Comparison of ENCODE assay signal across 8 mouse cellular contexts in the genomic region with DNA sequence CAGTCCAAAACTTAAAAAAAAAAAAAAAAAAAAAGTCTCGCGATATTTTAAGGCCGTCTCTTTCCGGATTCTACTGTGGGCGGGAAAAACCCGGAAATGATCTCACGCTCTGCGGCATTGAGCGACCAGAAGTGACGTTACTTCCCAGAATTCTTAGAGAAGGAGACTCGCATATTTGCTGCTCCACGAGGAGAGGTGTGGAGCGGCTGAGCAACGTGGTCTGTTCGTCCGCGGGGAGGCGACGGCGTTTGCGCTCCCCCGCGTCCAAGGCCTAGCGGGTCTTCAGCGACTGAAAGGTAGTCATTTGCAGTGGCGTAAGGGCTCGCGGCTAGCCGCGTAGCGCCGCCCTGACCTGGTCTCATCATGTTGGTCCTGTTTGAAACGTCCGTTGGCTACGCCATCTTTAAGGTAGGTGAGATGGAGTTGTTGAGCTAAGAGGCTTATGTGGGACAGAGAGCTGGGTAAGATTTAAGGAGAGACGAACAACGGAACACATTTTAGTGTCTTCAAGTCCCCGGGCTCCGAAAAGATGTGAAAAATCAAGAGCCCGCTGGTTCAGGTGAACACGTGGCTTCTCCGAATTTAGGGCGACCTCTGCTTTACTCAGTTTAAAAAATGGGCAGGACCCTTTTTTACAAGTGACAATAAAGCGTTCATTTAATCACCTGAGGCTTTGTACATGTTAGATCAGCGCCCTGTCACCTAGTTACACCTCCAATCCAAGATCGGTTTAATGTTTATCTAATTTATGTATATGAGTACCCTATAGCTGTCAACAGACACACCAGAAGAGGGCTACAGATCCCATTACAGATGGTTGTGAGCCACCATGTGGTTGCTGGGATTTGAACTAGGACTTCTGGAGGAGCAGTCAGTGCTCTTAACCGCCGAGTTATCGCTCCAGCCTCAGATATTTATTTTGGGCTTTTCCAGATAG. TPM values are rescaled to one million over a fixed set of nuclear protein-coding genes. Genes with fewer than 3 reads are reported as not detected.
DNase-seq lines count a peak whose midpoint lies in the region; ATAC-seq and TF ChIP-seq lines count a peak whose summit lies in the region.

A gene (plus strand): TSS at position 153 of the 937 bp plus-strand sequence.

- peak within 1 kb of the TSS; percentile 83 for H3K4me3 ChIP-seq in C2C12 (ENCODE audit: insufficient read depth, poor library complexity, severe bottlenecking)
- peak within 1 kb of the TSS; percentile 97 for H3K4me3 ChIP-seq in erythroblast, embryonic 14.5 days (replicated peaks)
- H3K4me3 ChIP-seq in heart, embryonic 11.5 days (ENCODE audit: low read depth, low read length): peak within 1 kb of the TSS; percentile 71
- H3K4me3 ChIP-seq in kidney, embryonic 16.5 days (ENCODE audit: low read length): peak within 1 kb of the TSS; percentile 86
- H3K4me3 ChIP-seq in liver, adult 2 months (ENCODE audit: insufficient read depth, low read depth, low read length): peak within 1 kb of the TSS; percentile 72
- peak within 1 kb of the TSS; percentile 94 for H3K4me3 ChIP-seq in myocyte

- H3ac ChIP-seq in C2C12 (ENCODE audit: control insufficient read depth, insufficient read length, low read depth) (peak within 1 kb of the TSS; percentile 89), myocyte (ENCODE audit: control insufficient read depth, insufficient read length) (peak within 1 kb of the TSS; percentile 18)

- H3K9me3 ChIP-seq in erythroblast, embryonic 14.5 days (ENCODE audit: control insufficient read depth, low read length): no peaks in the 10 kb centered on the region
- H3K9me3 ChIP-seq in heart, embryonic 11.5 days (replicated peaks; ENCODE audit: control insufficient read depth, low read length): no peaks in the 10 kb centered on the region
- no peaks in the 10 kb centered on the region for H3K9me3 ChIP-seq in kidney, embryonic 16.5 days (ENCODE audit: low read length)

- TF ChIP-seq POLR2A in brain, embryonic 14.5 days (IDR thresholded peaks at IDR 0.05; ENCODE audit: borderline replicate concordance, extremely low read depth, insufficient read depth, insufficient read length, poor library complexity, severe bottlenecking): peak; percentile 71; the same call in 1 of the 2 replicates
- peak; percentile 76 for TF ChIP-seq POLR2A in liver, adult 2 months (IDR thresholded peaks at IDR 0.05; ENCODE audit: extremely low read depth, insufficient read depth, low read length)
- peak; percentile 100 for TF ChIP-seq POLR2A in myocyte (IDR thresholded peaks at IDR 0.05; ENCODE audit: insufficient read length, low read depth)

- TF ChIP-seq CTCF in C2C12 (IDR thresholded peaks at IDR 0.05; ENCODE audit: control insufficient read depth, insufficient read depth, insufficient read length): no peak
- no peak for TF ChIP-seq CTCF in brain, embryonic 14.5 days (IDR thresholded peaks at IDR 0.05; ENCODE audit: borderline replicate concordance, extremely low read depth, insufficient read depth, insufficient read length)
- TF ChIP-seq CTCF in liver, adult 2 months (IDR thresholded peaks at IDR 0.05; ENCODE audit: low read depth, low read length): no peak

- peaks cover 52% of the 10 kb centered on the region for H3K79me3 ChIP-seq in C2C12 (ENCODE audit: low read depth)

- H3K79me2 ChIP-seq in C2C12 (ENCODE audit: control insufficient read depth, insufficient read depth) (peaks cover 54% of the 10 kb centered on the region), myocyte (ENCODE audit: control insufficient read depth, insufficient read depth) (peaks cover 53% of the 10 kb centered on the region)
- peaks cover 20% of the 10 kb centered on the region for H3K79me2 ChIP-seq in liver, adult 2 months (ENCODE audit: control insufficient read depth, insufficient read depth, low read length)

- no peaks in the 10 kb centered on the region for H3K27me3 ChIP-seq in C2C12 (ENCODE audit: control insufficient read depth, insufficient read depth, insufficient read length)
- peaks cover 34% of the 10 kb centered on the region for H3K27me3 ChIP-seq in erythroblast, embryonic 14.5 days (ENCODE audit: control insufficient read depth)
- H3K27me3 ChIP-seq in heart, embryonic 11.5 days (ENCODE audit: control insufficient read depth, insufficient read depth, low read length): no peaks in the 10 kb centered on the region
- 0 out of 2 replicates have a peak, but pooled peaks cover 6% of the 10 kb centered on the region for H3K27me3 ChIP-seq in kidney, embryonic 16.5 days (ENCODE audit: insufficient read depth, low read length)
- no peaks in the 10 kb centered on the region for H3K27me3 ChIP-seq in liver, adult 2 months (ENCODE audit: control insufficient read depth, insufficient read depth, low read length)
- H3K27me3 ChIP-seq in myocyte (ENCODE audit: control insufficient read depth, insufficient read depth, insufficient read length): no peaks in the 10 kb centered on the region
- H3K27me3 ChIP-seq in splenic B cell, adult 2 months (ENCODE audit: control insufficient read depth, insufficient read depth, low read length, poor library complexity, severe bottlenecking): no peaks in the 10 kb centered on the region

- peak; percentile 91 for ATAC-seq in heart, embryonic 11.5 days (replicated peaks; ENCODE audit: insufficient number of reproducible peaks, low FRiP score, low TSS enrichment)
- peak; percentile 98 for ATAC-seq in kidney, embryonic 16.5 days (ENCODE audit: low FRiP score, low TSS enrichment)

- DNase-seq in brain, embryonic 14.5 days (ENCODE audit: low read depth): peak; percentile 99
- DNase-seq in liver, adult 2 months (ENCODE audit: extremely low read depth, low read depth, low spot score): peak; percentile 93
- DNase-seq in splenic B cell, adult 2 months (ENCODE audit: low read depth, low spot score): peak; percentile 97

- peaks cover 44% of the 10 kb centered on the region for H3K4me1 ChIP-seq in erythroblast, embryonic 14.5 days (ENCODE audit: control insufficient read depth)
- peaks cover 3% of the 10 kb centered on the region for H3K4me1 ChIP-seq in heart, embryonic 11.5 days (ENCODE audit: control insufficient read depth, insufficient read depth, low read length)
- peaks cover 17% of the 10 kb centered on the region for H3K4me1 ChIP-seq in kidney, embryonic 16.5 days (ENCODE audit: insufficient read depth, low read length)
- H3K4me1 ChIP-seq in liver, adult 2 months (ENCODE audit: control insufficient read depth, insufficient read depth, low read length): peaks cover 15% of the 10 kb centered on the region

- under 1% methylated on average over 49 of the region's 49 CpGs for WGBS in heart, embryonic 11.5 days (ENCODE audit: insufficient replicate concordance)
- WGBS in kidney, embryonic 16.5 days: under 1% methylated on average over 49 of the region's 49 CpGs
- under 1% methylated on average over 49 of the region's 49 CpGs for WGBS in liver, adult 2 months

- H3K9ac ChIP-seq in heart, embryonic 11.5 days (ENCODE audit: low read depth, low read length): peak within 1 kb of the TSS; percentile 93
- H3K9ac ChIP-seq in kidney, embryonic 16.5 days (replicated peaks; ENCODE audit: low read length): peak within 1 kb of the TSS; percentile 92
- peak within 1 kb of the TSS; percentile 69 for H3K9ac ChIP-seq in liver, adult 2 months (ENCODE audit: low read depth, low read length)

- H3K4me2 ChIP-seq in heart, embryonic 11.5 days: peak within 1 kb of the TSS; percentile 92
- peak within 1 kb of the TSS; percentile 81 for H3K4me2 ChIP-seq in kidney, embryonic 16.5 days (replicated peaks; ENCODE audit: low read depth, low read length)
- peak within 1 kb of the TSS; percentile 98 for H3K4me2 ChIP-seq in myocyte (ENCODE audit: low read depth)

- H3K36me3 ChIP-seq in C2C12 (ENCODE audit: control insufficient read depth, insufficient read depth) (peaks cover 44% of the 10 kb centered on the region), myocyte (ENCODE audit: control insufficient read depth, insufficient read depth) (peaks cover 5% of the 10 kb centered on the region)
- H3K36me3 ChIP-seq in erythroblast, embryonic 14.5 days (ENCODE audit: control insufficient read depth): peaks cover 26% of the 10 kb centered on the region
- no peaks in the 10 kb centered on the region for H3K36me3 ChIP-seq in heart, embryonic 11.5 days (ENCODE audit: control insufficient read depth, insufficient read depth, low read length)
- H3K36me3 ChIP-seq in kidney, embryonic 16.5 days (ENCODE audit: insufficient read depth, low read length): 0 out of 2 replicates have a peak, but pooled peaks cover 3% of the 10 kb centered on the region
- no peaks in the 10 kb centered on the region for H3K36me3 ChIP-seq in liver, adult 2 months (ENCODE audit: control insufficient read depth, insufficient read depth, low read length)
- no peaks in the 10 kb centered on the region for H3K36me3 ChIP-seq in splenic B cell, adult 2 months (ENCODE audit: control insufficient read depth, insufficient read depth, low read length, poor library complexity, severe bottlenecking)

- peak within 1 kb of the TSS; percentile 91 for H3K27ac ChIP-seq in heart, embryonic 11.5 days (ENCODE audit: low read depth, low read length)
- peak within 1 kb of the TSS; percentile 94 for H3K27ac ChIP-seq in kidney, embryonic 16.5 days (ENCODE audit: low read length)
- peak within 1 kb of the TSS; percentile 33 for H3K27ac ChIP-seq in liver, adult 2 months (replicated peaks; ENCODE audit: insufficient read depth, low read depth, low read length)

TF ChIP-seq in C2C12, 6 proteins besides CTCF, POLR2A, EP300 and RAD21:
- TF ChIP-seq MYOD1 (IDR thresholded peaks at IDR 0.05; ENCODE audit: control insufficient read depth, insufficient read length, low read depth): no peak
- TF ChIP-seq MAX (IDR thresholded peaks at IDR 0.05): peak; percentile 99
- peak; percentile 1 for TF ChIP-seq USF1 (IDR thresholded peaks at IDR 0.05; ENCODE audit: low read depth)

TF ChIP-seq in myocyte, 11 proteins besides CTCF, POLR2A, EP300 and RAD21 (continues in another document):
- TF ChIP-seq CEBPB (IDR thresholded peaks at IDR 0.05; ENCODE audit: insufficient read depth, poor library complexity, severe bottlenecking) (no peak), REST (IDR thresholded peaks at IDR 0.05; ENCODE audit: insufficient read depth, insufficient read length) (peak; percentile 21), POLR2AphosphoS2 (IDR thresholded peaks at IDR 0.05; ENCODE audit: insufficient read length, low read depth) (peak; percentile 100), E2F4 (IDR thresholded peaks at IDR 0.05; ENCODE audit: insufficient read depth) (peak; percentile 83), MYOG (IDR thresholded peaks at IDR 0.05; ENCODE audit: control insufficient read depth in 1 of 3, insufficient read depth in 1 of 3, insufficient read length in 2 of 3, low read depth in 2 of 3) (no peak), MAX (IDR thresholded peaks at IDR 0.05; ENCODE audit: low read depth) (peak; percentile 96)

RNA-seq across cellular contexts. Expression of the gene that starts here (rescaled TPM):
- 88.7 TPM for polyA plus RNA-seq in C2C12 (2012; fragmentation: generic; extraction: Trizol)
- polyA plus RNA-seq in brain, embryonic 14.5 days (2012; rRNA removed): 47.2 and 53.5 TPM in 2 replicates
- 2.8 and 5.2 TPM in 2 replicates for polyA plus RNA-seq in erythroblast, embryonic 14.5 days (2012)
- polyA plus RNA-seq in heart, embryonic 11.5 days (2014; fragmentation: Nextera tagmentation; extraction: Ambion mirVana): 184 and 190 TPM in 2 replicates
- polyA plus RNA-seq in kidney, embryonic 16.5 days (2015; fragmentation: Nextera tagmentation; extraction: Ambion mirVana): 235 and 246 TPM in 2 replicates
- 18.3 and 21.9 TPM in 2 replicates for total RNA-seq in liver, adult 2 months (2014; rRNA removed)
- 7.3 and 14.2 TPM in 2 replicates for polyA plus RNA-seq in liver, adult 2 months (2012; rRNA removed)
- 56.9 TPM for polyA plus RNA-seq in myocyte (2012; fragmentation: generic; extraction: Trizol)

Comparison
In these comparisons a context has a peak if more than half of its experiments do, and no peak if none do; other contexts are left out.
1. Peak in every context shown above with its lines: DNase-seq, ATAC-seq, H3K4me3 ChIP-seq and H3K27ac ChIP-seq.
2. H3K27ac ChIP-seq: peak in every context shown above with its lines; median percentile 94 in kidney, embryonic 16.5 days; 91 in heart, embryonic 11.5 days; 33 in liver, adult 2 months.